8 mouse cellular contexts compared by ENCODE assay signal in genomic region chr6:48642764-48643292, GRCm38 (mm10). TPM values are rescaled to one million over a fixed set of nuclear protein-coding genes. Genes with fewer than 3 reads are reported as not detected.
DNase-seq lines count a peak whose midpoint lies in the region; ATAC-seq and TF ChIP-seq lines count a peak whose summit lies in the region.
"Had no signal": no experiment of that assay in that cellular context is flagged by ENCODE, and none has a peak within 500 bp of the region (broad histone marks: within the 10 kb centered on the region; RNA-seq: fewer than 3 reads in every experiment).

No protein-coding gene starts in this region.

- TF ChIP-seq EP300 in CH12.LX (IDR thresholded peaks at IDR 0.05; ENCODE audit: low read length): no peak

- H3K27me3 ChIP-seq in kidney, postnatal 0 days (ENCODE audit: insufficient read depth, low read length): no peaks in the 10 kb centered on the region
- H3K27me3 ChIP-seq in kidney, embryonic 15.5 days: peaks cover 3% of the 10 kb centered on the region; the same call in 1 of the 2 replicates
- no peaks in the 10 kb centered on the region for H3K27me3 ChIP-seq in CH12.LX (replicated peaks)
- H3K27me3 ChIP-seq in midbrain, embryonic 15.5 days (replicated peaks): no peaks in the 10 kb centered on the region

- no peak overlapping the region for H3K4me3 ChIP-seq in kidney, postnatal 0 days (replicated peaks; ENCODE audit: low read depth, low read length)
- no peak overlapping the region for H3K4me3 ChIP-seq in kidney, embryonic 15.5 days (replicated peaks)
- H3K4me3 ChIP-seq in CH12.LX (replicated peaks in 1 of 3; ENCODE audit: low read depth in 2 of 3, low read length in 2 of 3, poor library complexity in 1 of 3): no peak overlapping the region
- no peak overlapping the region for H3K4me3 ChIP-seq in midbrain, embryonic 15.5 days
- H3K4me3 ChIP-seq: erythroblast, embryonic 14.5 days had no signal

- H3K9ac ChIP-seq in kidney, postnatal 0 days (ENCODE audit: low read depth, low read length): no peak overlapping the region
- H3K9ac ChIP-seq in kidney, embryonic 15.5 days: no peak overlapping the region
- no peak overlapping the region for H3K9ac ChIP-seq in CH12.LX (ENCODE audit: insufficient read depth, low read depth)
- H3K9ac ChIP-seq in midbrain, embryonic 15.5 days: no peak overlapping the region

- TF ChIP-seq POLR2A in CH12.LX (IDR thresholded peaks at IDR 0.05; ENCODE audit: low read depth, low read length): no peak

- H3K4me1 ChIP-seq in kidney, postnatal 0 days (replicated peaks; ENCODE audit: insufficient read depth, low read length): no peaks in the 10 kb centered on the region
- peaks cover 4% of the 10 kb centered on the region for H3K4me1 ChIP-seq in kidney, embryonic 15.5 days
- peaks cover 11 to 34% of the 10 kb centered on the region in 2 experiments; a peak in 3 of 4 replicates for H3K4me1 ChIP-seq in CH12.LX (ENCODE audit: control insufficient read depth in 1 of 2, insufficient read depth in 2 of 2)
- no peaks in the 10 kb centered on the region for H3K4me1 ChIP-seq in midbrain, embryonic 15.5 days

- WGBS in kidney, postnatal 0 days: 18% methylated on average over 4 of the region's 4 CpGs
- WGBS in kidney, embryonic 15.5 days: 20% methylated on average over 4 of the region's 4 CpGs
- WGBS in midbrain, embryonic 15.5 days: 22% methylated on average over 4 of the region's 4 CpGs

- H3K27ac ChIP-seq in kidney, postnatal 0 days: no peak overlapping the region
- no peak overlapping the region for H3K27ac ChIP-seq in kidney, embryonic 15.5 days
- no peak overlapping the region for H3K27ac ChIP-seq in CH12.LX (ENCODE audit: insufficient read depth, low read depth)
- no peak overlapping the region for H3K27ac ChIP-seq in midbrain, embryonic 15.5 days

- no peak for ATAC-seq in kidney, postnatal 0 days (replicated peaks; ENCODE audit: low FRiP score, low read depth)
- no peak for ATAC-seq in kidney, embryonic 15.5 days (replicated peaks; ENCODE audit: low FRiP score)
- peak; percentile 42; the same call in 1 of the 2 replicates for ATAC-seq in midbrain, embryonic 15.5 days (replicated peaks)

- dilution Hi-C loops in CH12.LX (cut with MboI; ENCODE audit: extremely low pct_ligation_motif_present, extremely low pct_unique_long_range_greater_than_20kb, low sequenced_read_pairs): loop anchor here (25.0 kb wide), 1 partner anchor 119 kb away; the partner anchor contains the start of gene Gimap3

- H3K36me3 ChIP-seq in kidney, postnatal 0 days (ENCODE audit: insufficient read depth, low read length): no peaks in the 10 kb centered on the region
- H3K36me3 ChIP-seq in kidney, embryonic 15.5 days: no peaks in the 10 kb centered on the region
- H3K36me3 ChIP-seq in CH12.LX (replicated peaks in 1 of 2; ENCODE audit: control insufficient read depth in 1 of 2, insufficient read depth in 1 of 2, low read length in 1 of 2): no peaks in the 10 kb centered on the region
- no peaks in the 10 kb centered on the region for H3K36me3 ChIP-seq in midbrain, embryonic 15.5 days (replicated peaks)

- H3K9me3 ChIP-seq in kidney, postnatal 0 days (replicated peaks; ENCODE audit: low read length): no peaks in the 10 kb centered on the region
- no peaks in the 10 kb centered on the region for H3K9me3 ChIP-seq in kidney, embryonic 15.5 days (replicated peaks)
- H3K9me3 ChIP-seq in CH12.LX (replicated peaks; ENCODE audit: low read length): no peaks in the 10 kb centered on the region
- H3K9me3 ChIP-seq in midbrain, embryonic 15.5 days: no peaks in the 10 kb centered on the region

- H3K79me2 ChIP-seq in CH12.LX (replicated peaks; ENCODE audit: control insufficient read depth, extremely low read depth, insufficient read depth, poor library complexity, severe bottlenecking): peaks cover 6% of the 10 kb centered on the region

- no peak overlapping the region for H3K4me2 ChIP-seq in kidney, postnatal 0 days (ENCODE audit: low read length)
- H3K4me2 ChIP-seq in kidney, embryonic 15.5 days: no peak overlapping the region
- no peak overlapping the region for H3K4me2 ChIP-seq in CH12.LX (ENCODE audit: insufficient read depth, low read depth, poor library complexity, severe bottlenecking)
- no peak overlapping the region for H3K4me2 ChIP-seq in midbrain, embryonic 15.5 days

- peak; percentile 89 for DNase-seq in kidney, postnatal 0 days (ENCODE audit: low spot score)
- DNase-seq in CH12.LX (ENCODE audit: extremely low read depth) (peak; percentile 74), R1 (ENCODE audit: low read depth, low spot score) (peak; percentile 79)
- DNase-seq in heart, postnatal 4 days: peak; percentile 41
- DNase-seq in urinary bladder, adult 18-20 months (ENCODE audit: low spot score in 2 of 2): no peak

- peak; percentile 80 for TF ChIP-seq CTCF in kidney, postnatal 0 days (IDR thresholded peaks at IDR 0.05; ENCODE audit: low read depth)
- TF ChIP-seq CTCF in CH12.LX (conservative IDR thresholded peaks at IDR 0.05 in 1 of 2, IDR thresholded peaks at IDR 0.05 in 1 of 2; ENCODE audit: low read depth in 2 of 2, low read length in 2 of 2): peak; percentile 32 to 87; a peak in 3 of 4 replicates

- peak; percentile 84 for TF ChIP-seq RAD21 in CH12.LX (IDR thresholded peaks at IDR 0.05; ENCODE audit: low read depth, low read length)

- in situ Hi-C loops in CH12.LX (cut with MboI; ENCODE audit: low pct_ligation_motif_present, low pct_unique_long_range_greater_than_20kb, low sequenced_read_pairs): loop anchor here (10.0 to 25.0 kb wide), 2 partner anchors 212 to 319 kb away; partner anchors contain the start of gene Doxl2

TF ChIP-seq in CH12.LX, 34 proteins besides CTCF, POLR2A, EP300 and RAD21:
- no peak; the same call in 1 of the 2 replicates for TF ChIP-seq IRF4 (IDR thresholded peaks at IDR 0.05; ENCODE audit: low read depth, low read length)
- no peak for TF ChIP-seq CHD2 (IDR thresholded peaks at IDR 0.05; ENCODE audit: low read length)
- peak; percentile 86 for TF ChIP-seq SMC3 (IDR thresholded peaks at IDR 0.05; ENCODE audit: low read depth, low read length)
- peak; percentile 99 for TF ChIP-seq ZNF384 (IDR thresholded peaks at IDR 0.05; ENCODE audit: low read depth, low read length)
- no peak for TF ChIP-seq HCFC1 (IDR thresholded peaks at IDR 0.05; ENCODE audit: low read depth, low read length)
- no peak for TF ChIP-seq KAT2A (IDR thresholded peaks at IDR 0.05; ENCODE audit: insufficient replicate concordance, low read length)
- no peak for TF ChIP-seq TCF12 (IDR thresholded peaks at IDR 0.05; ENCODE audit: low read depth, low read length)
- peak; percentile 57 for TF ChIP-seq ZC3H11A (IDR thresholded peaks at IDR 0.05; ENCODE audit: low read depth, low read length)
- no peak for TF ChIP-seq NELFE (IDR thresholded peaks at IDR 0.05; ENCODE audit: low read depth, low read length)
- no peak for TF ChIP-seq MAZ (IDR thresholded peaks at IDR 0.05; ENCODE audit: low read depth, low read length)
- no peak for TF ChIP-seq NRF1 (IDR thresholded peaks at IDR 0.05; ENCODE audit: low read depth, low read length)

RNA-seq across cellular contexts. Expression of gene Gimap8, which starts 4.2 kb away (rescaled TPM):
- 4.2 and 4.5 TPM in 2 replicates for polyA plus RNA-seq in kidney, postnatal 0 days (2015; fragmentation: Nextera tagmentation; extraction: Ambion mirVana)
- polyA plus RNA-seq in kidney, embryonic 15.5 days (2015; fragmentation: Nextera tagmentation; extraction: Ambion mirVana): 3.3 and 3.8 TPM in 2 replicates
- total RNA-seq in CH12.LX (2012; rRNA removed) (27.9 and 28.5 TPM in 2 replicates), CH12.LX (2014; rRNA removed) (27.5 and 36.8 TPM in 2 replicates)
- 21.6 and 22.1 TPM in 2 replicates for polyA plus RNA-seq in CH12.LX (2012; ENCODE audit: insufficient read length, low read depth)
- 1 to 10 TPM; 9.0 to 9.3 TPM for total RNA-seq in heart, postnatal 4 days (2021)
- 0.52 and 0.86 TPM in 2 replicates for polyA plus RNA-seq in midbrain, embryonic 15.5 days (2015; fragmentation: Nextera tagmentation; extraction: Ambion mirVana)
- polyA plus RNA-seq: erythroblast, embryonic 14.5 days had no signal

RNA-seq across cellular contexts. Expression of gene AI854703, which starts 16.3 kb away (rescaled TPM):
- 7.1 and 7.9 TPM in 2 replicates for polyA plus RNA-seq in kidney, postnatal 0 days (2015; fragmentation: Nextera tagmentation; extraction: Ambion mirVana)
- 3.0 and 3.1 TPM in 2 replicates for polyA plus RNA-seq in kidney, embryonic 15.5 days (2015; fragmentation: Nextera tagmentation; extraction: Ambion mirVana)
- 3.5 and 5.3 TPM in 2 replicates for total RNA-seq in CH12.LX (2012; rRNA removed)
- total RNA-seq in CH12.LX (2014; rRNA removed): 2.1 TPM in 2 replicates
- 3.1 and 4.8 TPM in 2 replicates for polyA plus RNA-seq in CH12.LX (2012; ENCODE audit: insufficient read length, low read depth)
- under 1 TPM; 0.41 to 0.50 TPM for total RNA-seq in heart, postnatal 4 days (2021)
- 20.9 and 23.8 TPM in 2 replicates for polyA plus RNA-seq in midbrain, embryonic 15.5 days (2015; fragmentation: Nextera tagmentation; extraction: Ambion mirVana)
- polyA plus RNA-seq: erythroblast, embryonic 14.5 days had no signal

RNA-seq across cellular contexts. Expression of gene Gimap9, which starts 33.1 kb away (rescaled TPM):
- polyA plus RNA-seq in kidney, postnatal 0 days (2015; fragmentation: Nextera tagmentation; extraction: Ambion mirVana): 13.7 and 15.2 TPM in 2 replicates
- 11.7 and 12.6 TPM in 2 replicates for polyA plus RNA-seq in kidney, embryonic 15.5 days (2015; fragmentation: Nextera tagmentation; extraction: Ambion mirVana)
- 31.0 and 38.5 TPM in 2 replicates for total RNA-seq in CH12.LX (2012; rRNA removed)
- total RNA-seq in CH12.LX (2014; rRNA removed): 75.1 and 83.9 TPM in 2 replicates
- 43.4 and 46.1 TPM in 2 replicates for polyA plus RNA-seq in CH12.LX (2012; ENCODE audit: insufficient read length, low read depth)
- 1 to 10 TPM; 6.7 to 7.0 TPM for total RNA-seq in heart, postnatal 4 days (2021)
- polyA plus RNA-seq in midbrain, embryonic 15.5 days (2015; fragmentation: Nextera tagmentation; extraction: Ambion mirVana): 1.5 and 1.7 TPM in 2 replicates
- polyA plus RNA-seq: erythroblast, embryonic 14.5 days had no signal

RNA-seq across cellular contexts. Expression of gene Zfp775, which starts 41.0 kb away (rescaled TPM):
- polyA plus RNA-seq in kidney, postnatal 0 days (2015; fragmentation: Nextera tagmentation; extraction: Ambion mirVana): 6.4 and 7.7 TPM in 2 replicates
- 7.0 and 7.9 TPM in 2 replicates for polyA plus RNA-seq in kidney, embryonic 15.5 days (2015; fragmentation: Nextera tagmentation; extraction: Ambion mirVana)
- total RNA-seq in CH12.LX (2012; rRNA removed): 4.7 and 6.5 TPM in 2 replicates
- total RNA-seq in CH12.LX (2014; rRNA removed): 2.6 and 3.2 TPM in 2 replicates
- 3.3 and 3.5 TPM in 2 replicates for polyA plus RNA-seq in CH12.LX (2012; ENCODE audit: insufficient read length, low read depth)
- 1 to 10 TPM; 4.0 to 5.4 TPM for total RNA-seq in heart, postnatal 4 days (2021)
- 16.3 and 16.8 TPM in 2 replicates for polyA plus RNA-seq in midbrain, embryonic 15.5 days (2015; fragmentation: Nextera tagmentation; extraction: Ambion mirVana)

RNA-seq across cellular contexts. Expression of gene Gimap4, which starts 41.5 kb away (rescaled TPM):
- polyA plus RNA-seq in kidney, postnatal 0 days (2015; fragmentation: Nextera tagmentation; extraction: Ambion mirVana): 71.3 and 75.4 TPM in 2 replicates
- 69.5 and 72.5 TPM in 2 replicates for polyA plus RNA-seq in kidney, embryonic 15.5 days (2015; fragmentation: Nextera tagmentation; extraction: Ambion mirVana)
- total RNA-seq in CH12.LX (2012; rRNA removed): 113 and 144 TPM in 2 replicates
- total RNA-seq in CH12.LX (2014; rRNA removed): 264 and 316 TPM in 2 replicates
- 203 and 274 TPM in 2 replicates for polyA plus RNA-seq in CH12.LX (2012; ENCODE audit: insufficient read length, low read depth)
- 10 to 100 TPM; 41.2 to 50.1 TPM for total RNA-seq in heart, postnatal 4 days (2021)
- 0.68 and 1.5 TPM in 2 replicates for polyA plus RNA-seq in midbrain, embryonic 15.5 days (2015; fragmentation: Nextera tagmentation; extraction: Ambion mirVana)
- polyA plus RNA-seq: erythroblast, embryonic 14.5 days had no signal

Comparison
In these comparisons a context has a peak if more than half of its experiments do, and no peak if none do; other contexts are left out.
1. DNase-seq: peak in kidney, postnatal 0 days (single experiment), CH12.LX (single experiment), R1 (single experiment) and heart, postnatal 4 days (single experiment); none in urinary bladder, adult 18-20 months (0 of 2).